10 mouse cellular contexts compared by ENCODE assay signal in genomic region chr4:139574799-139575672, GRCm38 (mm10). TPM values are rescaled to one million over a fixed set of nuclear protein-coding genes. Genes with fewer than 3 reads are reported as not detected.
A peak's percentile ranks its signal among the peaks of the same experiment; 100 is the strongest.
DNase-seq lines count a peak whose midpoint lies in the region; ATAC-seq and TF ChIP-seq lines count a peak whose summit lies in the region.
"Had no signal": no experiment of that assay in that cellular context is flagged by ENCODE, and none has a peak within 500 bp of the region (broad histone marks: within the 10 kb centered on the region; RNA-seq: fewer than 3 reads in every experiment).

No protein-coding gene starts in this region.

- peaks cover 37% of the 10 kb centered on the region for H3K27me3 ChIP-seq in forebrain, embryonic 12.5 days
- no peaks in the 10 kb centered on the region for H3K27me3 ChIP-seq in limb, embryonic 14.5 days (ENCODE audit: control insufficient read depth, insufficient read depth, low read length)
- no peaks in the 10 kb centered on the region for H3K27me3 ChIP-seq in myocyte (ENCODE audit: control insufficient read depth, insufficient read depth, insufficient read length)
- H3K27me3 ChIP-seq: Patski had no signal

- TF ChIP-seq POLR2A in bone marrow macrophage, adult 2 months (IDR thresholded peaks at IDR 0.05; ENCODE audit: borderline replicate concordance, low read depth, low read length) = no peak
- TF ChIP-seq POLR2A in limb, embryonic 14.5 days (IDR thresholded peaks at IDR 0.05; ENCODE audit: borderline replicate concordance, extremely low read depth, insufficient read depth, insufficient read length) = no peak
- no peak for TF ChIP-seq POLR2A in myocyte (IDR thresholded peaks at IDR 0.05; ENCODE audit: insufficient read length, low read depth)

- H3ac ChIP-seq in myocyte (ENCODE audit: control insufficient read depth, insufficient read length) = peak overlapping the region; percentile 90

- intact Hi-C loops in heart, postnatal 25 days (cut with DNase I) = loop anchor here (2.0 to 5.0 kb wide), 2 partner anchors 36 to 103 kb away; no protein-coding TSS in a partner anchor

- H3K4me1 ChIP-seq in bone marrow macrophage, adult 2 months (ENCODE audit: control insufficient read depth, insufficient read depth, low read length) = peaks cover 37% of the 10 kb centered on the region
- peaks cover 28% of the 10 kb centered on the region for H3K4me1 ChIP-seq in forebrain, embryonic 12.5 days
- H3K4me1 ChIP-seq in limb, embryonic 14.5 days (ENCODE audit: control insufficient read depth, insufficient read depth, low read length) = peaks cover 37% of the 10 kb centered on the region

- H3K27ac ChIP-seq in bone marrow macrophage, adult 2 months (ENCODE audit: insufficient read depth, low read depth, low read length) = 0 out of 2 replicates have a peak overlapping the region, but pooled peaks have one; percentile 6
- peak overlapping the region; percentile 73 for H3K27ac ChIP-seq in forebrain, embryonic 12.5 days
- H3K27ac ChIP-seq in limb, embryonic 14.5 days (replicated peaks; ENCODE audit: low read depth, low read length) = peak overlapping the region; percentile 76

- ATAC-seq in forebrain, embryonic 12.5 days (ENCODE audit: low FRiP score) = peak; percentile 63; the same call in 1 of the 2 replicates
- ATAC-seq in limb, embryonic 14.5 days (ENCODE audit: low FRiP score, low read depth) = peak; percentile 58

- no peaks in the 10 kb centered on the region for H3K36me3 ChIP-seq in forebrain, embryonic 12.5 days (replicated peaks)
- H3K36me3 ChIP-seq in limb, embryonic 14.5 days (ENCODE audit: control insufficient read depth, insufficient read depth, low read length) = no peaks in the 10 kb centered on the region
- no peaks in the 10 kb centered on the region for H3K36me3 ChIP-seq in myocyte (ENCODE audit: control insufficient read depth, insufficient read depth)

- peaks cover 48% of the 10 kb centered on the region for H3K79me2 ChIP-seq in myocyte (ENCODE audit: control insufficient read depth, insufficient read depth)

- peak overlapping the region; percentile 99 for H3K4me2 ChIP-seq in forebrain, embryonic 12.5 days
- H3K4me2 ChIP-seq in limb, embryonic 14.5 days (replicated peaks; ENCODE audit: low read depth, low read length, severe bottlenecking) = peak overlapping the region; percentile 96
- peak overlapping the region; percentile 90 for H3K4me2 ChIP-seq in myocyte (ENCODE audit: low read depth)

- peak overlapping the region; percentile 78 for H3K9ac ChIP-seq in forebrain, embryonic 12.5 days
- H3K9ac ChIP-seq in limb, embryonic 14.5 days (ENCODE audit: low read depth, low read length, severe bottlenecking) = peak overlapping the region; percentile 78

- DNase-seq in heart, adult 11 months = peak; percentile 95
- no peak for DNase-seq in heart, postnatal 25 days (ENCODE audit: low spot score)
- peak; percentile 79 for DNase-seq in induced T-regulatory cell, adult 2 months (ENCODE audit: low read depth)
- DNase-seq in limb, embryonic 14.5 days (ENCODE audit: low spot score) = no peak
- DNase-seq in testis, postnatal 14 days (ENCODE audit: low spot score) = peak; percentile 46

- under 1% methylated on average over 111 of the region's 111 CpGs for WGBS in forebrain, embryonic 12.5 days
- 1% methylated on average over 79 of the region's 111 CpGs for WGBS in limb, embryonic 14.5 days

- H3K4me3 ChIP-seq in bone marrow macrophage, adult 2 months (ENCODE audit: insufficient read depth, low read length) = peak overlapping the region; percentile 79
- H3K4me3 ChIP-seq in forebrain, embryonic 12.5 days (replicated peaks) = peak overlapping the region; percentile 67
- H3K4me3 ChIP-seq in limb, embryonic 14.5 days (replicated peaks; ENCODE audit: low read length) = peak overlapping the region; percentile 77
- peak overlapping the region; percentile 84 for H3K4me3 ChIP-seq in myocyte

- no peak for TF ChIP-seq CTCF in bone marrow macrophage, adult 2 months (IDR thresholded peaks at IDR 0.05; ENCODE audit: low read depth, low read length)

- no peaks in the 10 kb centered on the region for H3K9me3 ChIP-seq in forebrain, embryonic 12.5 days
- H3K9me3 ChIP-seq in limb, embryonic 14.5 days (ENCODE audit: control insufficient read depth, low read length) = no peaks in the 10 kb centered on the region

TF ChIP-seq in myocyte, 11 proteins besides CTCF, POLR2A, EP300 and RAD21:
- TF ChIP-seq POLR2AphosphoS2 (IDR thresholded peaks at IDR 0.05; ENCODE audit: insufficient read length, low read depth) = no peak
- no peak for TF ChIP-seq E2F4 (IDR thresholded peaks at IDR 0.05; ENCODE audit: insufficient read depth)
- peak in 1 of 3 experiments; percentile 3 for TF ChIP-seq MYOG (IDR thresholded peaks at IDR 0.05; ENCODE audit: control insufficient read depth in 1 of 3, insufficient read depth in 1 of 3, insufficient read length in 2 of 3, low read depth in 2 of 3)
- TF ChIP-seq TCF12 (IDR thresholded peaks at IDR 0.05; ENCODE audit: insufficient read depth, poor library complexity, severe bottlenecking) = no peak

RNA-seq across cellular contexts. Expression of gene Gm21969, which starts 27.9 kb away (rescaled TPM):
- total RNA-seq in heart, postnatal 25 days (2021) = not detected
- polyA plus RNA-seq in bone marrow macrophage, adult 2 months (2012; ENCODE audit: insufficient read depth, insufficient read length, missing spikeins) = not detected in 2 replicates
- not detected in 2 replicates for polyA plus RNA-seq in forebrain, embryonic 12.5 days (2016; fragmentation: Nextera tagmentation; extraction: Ambion mirVana)
- 0.03 TPM in 1 of 2 replicates, not detected in the other for polyA plus RNA-seq in limb, embryonic 14.5 days (2012; rRNA removed)
- polyA plus RNA-seq in limb, embryonic 14.5 days (2014; fragmentation: Nextera tagmentation; extraction: Ambion mirVana) = not detected in 2 replicates
- polyA plus RNA-seq in myocyte (2012; fragmentation: generic; extraction: Trizol) = 0.06 TPM
- polyA plus RNA-seq: gonadal fat pad, adult 2 months; Patski had no signal

RNA-seq across cellular contexts. Expression of gene Iffo2, which starts 44.7 kb away (rescaled TPM):
- 1 to 10 TPM; 5.5 to 6.0 TPM for total RNA-seq in heart, postnatal 25 days (2021)
- polyA plus RNA-seq in bone marrow macrophage, adult 2 months (2012; ENCODE audit: insufficient read depth, insufficient read length, missing spikeins) = 9.5 and 10.7 TPM in 2 replicates
- 3.3 and 4.5 TPM in 2 replicates for polyA plus RNA-seq in forebrain, embryonic 12.5 days (2016; fragmentation: Nextera tagmentation; extraction: Ambion mirVana)
- 8.8 and 9.9 TPM in 2 replicates for polyA plus RNA-seq in limb, embryonic 14.5 days (2012; rRNA removed)
- 5.8 and 5.9 TPM in 2 replicates for polyA plus RNA-seq in limb, embryonic 14.5 days (2014; fragmentation: Nextera tagmentation; extraction: Ambion mirVana)
- polyA plus RNA-seq in myocyte (2012; fragmentation: generic; extraction: Trizol) = 12.1 TPM

RNA-seq across cellular contexts. Expression of gene Aldh4a1, which starts 47.6 kb away (rescaled TPM):
- total RNA-seq in heart, postnatal 25 days (2021) = 10 to 100 TPM; 64.1 to 68.5 TPM
- 13.3 and 13.8 TPM in 2 replicates for polyA plus RNA-seq in bone marrow macrophage, adult 2 months (2012; ENCODE audit: insufficient read depth, insufficient read length, missing spikeins)
- polyA plus RNA-seq in forebrain, embryonic 12.5 days (2016; fragmentation: Nextera tagmentation; extraction: Ambion mirVana) = 19.0 and 19.3 TPM in 2 replicates
- polyA plus RNA-seq in limb, embryonic 14.5 days (2012; rRNA removed) = 21.9 and 25.6 TPM in 2 replicates
- 21.9 and 23.0 TPM in 2 replicates for polyA plus RNA-seq in limb, embryonic 14.5 days (2014; fragmentation: Nextera tagmentation; extraction: Ambion mirVana)
- 12.0 TPM for polyA plus RNA-seq in myocyte (2012; fragmentation: generic; extraction: Trizol)

Comparison
In these comparisons a context has a peak if more than half of its experiments do, and no peak if none do; other contexts are left out.
1. DNase-seq: peak in heart, adult 11 months (single experiment), induced T-regulatory cell, adult 2 months (single experiment) and testis, postnatal 14 days (single experiment); none in heart, postnatal 25 days (single experiment) and limb, embryonic 14.5 days (single experiment).
2. H3K27ac ChIP-seq: peak in every context shown above with its lines; median percentile 76 in limb, embryonic 14.5 days; 73 in forebrain, embryonic 12.5 days; 6 in bone marrow macrophage, adult 2 months.
3. Peak in every context shown above with its lines, with median percentiles within 50 percentile points of each other: H3K4me3 ChIP-seq and H3K4me2 ChIP-seq.